Mouse (Mus musculus) heart, embryonic 11.5 days (tissue): ENCODE data around the gene Cbfb. TPM values are rescaled to one million over a fixed set of nuclear protein-coding genes. Genes with fewer than 3 reads are reported as not detected.
A peak's percentile ranks its signal among the peaks of the same experiment; 100 is the strongest.

Source experiments
- ATAC-seq: fragments of 200-750 bp; cut with Nextera tagmentation; replicated peaks from 2 replicates; pipeline ENCODE4 v1.8.0; 2017; ENCODE audit warnings: moderate library complexity; ENCODE audit not compliant: insufficient number of reproducible peaks, low FRiP score, low TSS enrichment
- H3K27ac ChIP-seq: fragments of 300-500 bp; sonication (generic); 2 replicates; pipeline ENCODE4 v1.5.1; 2014; ENCODE audit warnings: mild to moderate bottlenecking, low read depth, low read length
- H3K27me3 ChIP-seq: fragments of 300-500 bp; sonication (generic); 2 replicates; pipeline ENCODE4 v1.6.1; 2014; ENCODE audit warnings: mild to moderate bottlenecking, low read length, mixed read lengths; ENCODE audit not compliant: control insufficient read depth, insufficient read depth
- H3K36me3 ChIP-seq: fragments of 300-500 bp; sonication (generic); 2 replicates; pipeline ENCODE4 v1.6.1; 2014; ENCODE audit warnings: mild to moderate bottlenecking, low read length, moderate library complexity, mixed read lengths; ENCODE audit not compliant: control insufficient read depth, insufficient read depth
- H3K4me1 ChIP-seq: fragments of 300-500 bp; sonication (generic); 2 replicates; pipeline ENCODE4 v1.6.1; 2014; ENCODE audit warnings: low read length; ENCODE audit not compliant: control insufficient read depth, insufficient read depth
- H3K4me2 ChIP-seq: fragments of 300-500 bp; sonication (generic); 2 replicates; pipeline ENCODE4 v1.6.1; 2014; ENCODE audit warnings: mild to moderate bottlenecking, moderate library complexity
- H3K4me3 ChIP-seq: fragments of 300-500 bp; sonication (generic); 2 replicates; pipeline ENCODE4 v1.5.1; 2014; ENCODE audit warnings: low read depth, low read length
- H3K9ac ChIP-seq: fragments of 300-500 bp; sonication (generic); 2 replicates; pipeline ENCODE4 v1.6.1; 2014; ENCODE audit warnings: mild to moderate bottlenecking, low read depth, low read length, moderate library complexity
- H3K9me3 ChIP-seq: fragments of 300-500 bp; sonication (generic); replicated peaks from 2 replicates; pipeline ENCODE4 v1.6.1; 2016; ENCODE audit warnings: low read length; ENCODE audit not compliant: control insufficient read depth
- WGBS: fragments of 180-500 bp; shearing (Covaris S2); extraction: QIAGEN DNeasy Blood & Tissue Kit; methylation state at CpG from one replicate; pipeline ENCODE4 v1.1.7; 2014; ENCODE audit not compliant: insufficient replicate concordance; 5-methylcytosine and 5-hydroxymethylcytosine counted together
- polyA plus RNA-seq: library from polyadenylated mRNA; unstranded; fragments of >200 nt; fragmentation: Nextera tagmentation; extraction: Ambion mirVana; gene quantifications from 2 replicates; pipeline ENCODE4 v1.2.1, GENCODE M21; 2014

Cbfb gene
- polyA plus RNA-seq, 1 experiment from 2014 or later, result 57.2 TPM

- Histone ChIP-seq H3K36me3 (no peaks in the 10 kb centered on the region), H3K9ac (0 out of 2 replicates have a peak overlapping the region, but pooled peaks have one; percentile 10), H3K4me2 (peak overlapping the region; percentile 88), H3K4me1 (peaks cover 16% of the 10 kb centered on the region), H3K9me3 (no peaks in the 10 kb centered on the region), H3K27ac (no peak overlapping the region), H3K27me3 (peaks cover 48% of the 10 kb centered on the region), H3K4me3 (peak overlapping the region; percentile 44)
- no peak for ATAC-seq
- 2% methylated on average over 54 of the region's 55 CpGs for WGBS
Measured at GRCm38 (mm10) chr8:105258911-105259720, 88.6 kb downstream of the Cbfb start.

DNA sequence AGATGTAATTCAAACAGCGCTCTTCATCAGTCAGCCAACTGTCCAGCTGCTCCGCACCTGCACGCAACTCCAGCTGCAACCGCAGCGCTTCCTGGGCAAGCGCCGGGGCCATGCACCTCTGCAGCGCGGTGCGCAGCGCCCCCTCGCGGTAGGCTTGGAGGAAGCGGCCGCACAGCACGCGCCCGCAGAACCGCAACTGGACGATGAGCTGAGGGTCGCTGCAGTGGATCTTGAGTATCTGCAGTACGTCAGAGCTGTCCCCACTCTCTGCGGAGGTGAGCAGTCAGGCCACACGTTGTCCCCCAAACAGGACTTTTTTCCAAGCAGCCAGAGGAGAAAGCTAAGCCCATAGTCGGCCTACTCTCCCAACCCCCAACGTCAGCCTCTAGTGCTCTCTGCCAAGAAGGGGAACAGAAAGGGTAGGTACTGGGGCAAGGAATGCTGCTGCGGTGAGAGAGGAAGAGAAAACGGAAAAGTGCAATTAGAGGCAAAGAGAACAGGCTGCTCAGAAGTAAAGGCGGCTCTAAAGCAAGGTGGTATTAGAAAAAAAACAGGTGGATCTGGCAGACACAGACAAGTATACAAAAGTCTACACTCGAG lies 89.3 kb downstream of the Cbfb start:
- ATAC-seq, result peak; percentile 29; the same call in 1 of the 2 replicates
- 4% methylated on average over 30 of the region's 30 CpGs for WGBS
- H3K4me1 ChIP-seq, result peaks cover 15% of the 10 kb centered on the region
- no peak overlapping the region; the same call in 1 of the 2 replicates for H3K9ac ChIP-seq
- H3K27me3 ChIP-seq, result peaks cover 48% of the 10 kb centered on the region
- H3K36me3 ChIP-seq, result no peaks in the 10 kb centered on the region
- H3K27ac ChIP-seq, result no peak overlapping the region
- H3K4me2 ChIP-seq, result peak overlapping the region; percentile 88
- peak overlapping the region; percentile 44 for H3K4me3 ChIP-seq
- no peaks in the 10 kb centered on the region for H3K9me3 ChIP-seq

- H3K9ac ChIP-seq, result no peak overlapping the region
- H3K4me3 ChIP-seq, result no peak overlapping the region
- H3K36me3 ChIP-seq, result no peaks in the 10 kb centered on the region
- no peaks in the 10 kb centered on the region for H3K9me3 ChIP-seq
- H3K4me1 ChIP-seq, result peaks cover 10% of the 10 kb centered on the region
- H3K27me3 ChIP-seq, result peaks cover 47% of the 10 kb centered on the region
- no peak overlapping the region for H3K4me2 ChIP-seq
- ATAC-seq, result no peak
- H3K27ac ChIP-seq, result no peak overlapping the region
- 67% methylated on average over 7 of the region's 7 CpGs for WGBS
Measured at GRCm38 (mm10) chr8:105260371-105261099, 90.1 kb downstream of the Cbfb start.

- Histone ChIP-seq H3K27me3 (peaks cover 46% of the 10 kb centered on the region), H3K36me3 (no peaks in the 10 kb centered on the region), H3K4me3 (no peak overlapping the region), H3K4me1 (peaks cover 9% of the 10 kb centered on the region; the same call in 1 of the 2 replicates), H3K27ac (no peak overlapping the region), H3K9ac (no peak overlapping the region), H3K9me3 (peaks cover 5% of the 10 kb centered on the region; the same call in 1 of the 2 replicates), H3K4me2 (no peak overlapping the region)
- WGBS, result 75% methylated on average over 12 of the region's 12 CpGs
- ATAC-seq, result no peak
Measured at GRCm38 (mm10) chr8:105261326-105261980, 91.0 kb downstream of the Cbfb start.

DNA sequence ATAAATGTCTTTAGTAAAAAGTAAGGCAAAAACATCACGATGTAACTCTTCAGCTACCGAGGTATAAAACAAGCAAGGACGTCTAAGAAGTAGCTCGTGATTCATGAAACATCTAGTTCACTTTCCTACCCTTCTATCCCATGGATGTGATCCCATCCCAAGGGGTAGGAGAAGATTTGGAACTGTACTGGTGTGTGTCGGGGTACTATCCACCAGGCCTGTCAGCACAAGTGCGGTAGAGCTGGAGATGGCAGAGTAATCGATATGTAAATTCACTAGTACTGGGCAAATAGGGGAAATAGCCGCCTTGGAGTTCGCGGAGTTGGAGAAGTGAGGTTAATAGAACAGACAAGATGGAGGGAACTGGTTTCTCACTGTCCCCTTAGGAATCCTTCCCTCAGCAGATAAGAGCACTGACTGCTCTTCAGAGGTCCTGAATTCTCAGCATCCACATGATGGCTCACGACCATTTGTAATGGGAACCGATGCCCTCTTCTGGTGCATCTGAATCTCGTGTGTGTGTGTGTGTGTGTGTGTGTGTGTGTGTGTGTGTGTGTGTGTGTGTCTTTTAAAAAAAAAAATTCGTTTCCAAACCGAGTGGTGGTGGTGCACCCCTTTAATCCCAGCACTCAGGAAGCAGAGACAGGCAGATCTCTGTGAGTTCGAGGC lies 92.9 kb downstream of the Cbfb start:
- H3K4me1 ChIP-seq, result peaks cover 14% of the 10 kb centered on the region
- H3K4me2 ChIP-seq, result peak overlapping the region; percentile 97; the same call in 1 of the 2 replicates
- WGBS, result 38% methylated on average over 16 of the region's 16 CpGs
- no peak overlapping the region for H3K27ac ChIP-seq
- H3K9ac ChIP-seq, result no peak overlapping the region; the same call in 1 of the 2 replicates
- peaks cover 57% of the 10 kb centered on the region for H3K27me3 ChIP-seq
- no peak for ATAC-seq
- peaks cover 5% of the 10 kb centered on the region; the same call in 1 of the 2 replicates for H3K9me3 ChIP-seq
- peak overlapping the region; percentile 81 for H3K4me3 ChIP-seq
- no peaks in the 10 kb centered on the region for H3K36me3 ChIP-seq

DNA sequence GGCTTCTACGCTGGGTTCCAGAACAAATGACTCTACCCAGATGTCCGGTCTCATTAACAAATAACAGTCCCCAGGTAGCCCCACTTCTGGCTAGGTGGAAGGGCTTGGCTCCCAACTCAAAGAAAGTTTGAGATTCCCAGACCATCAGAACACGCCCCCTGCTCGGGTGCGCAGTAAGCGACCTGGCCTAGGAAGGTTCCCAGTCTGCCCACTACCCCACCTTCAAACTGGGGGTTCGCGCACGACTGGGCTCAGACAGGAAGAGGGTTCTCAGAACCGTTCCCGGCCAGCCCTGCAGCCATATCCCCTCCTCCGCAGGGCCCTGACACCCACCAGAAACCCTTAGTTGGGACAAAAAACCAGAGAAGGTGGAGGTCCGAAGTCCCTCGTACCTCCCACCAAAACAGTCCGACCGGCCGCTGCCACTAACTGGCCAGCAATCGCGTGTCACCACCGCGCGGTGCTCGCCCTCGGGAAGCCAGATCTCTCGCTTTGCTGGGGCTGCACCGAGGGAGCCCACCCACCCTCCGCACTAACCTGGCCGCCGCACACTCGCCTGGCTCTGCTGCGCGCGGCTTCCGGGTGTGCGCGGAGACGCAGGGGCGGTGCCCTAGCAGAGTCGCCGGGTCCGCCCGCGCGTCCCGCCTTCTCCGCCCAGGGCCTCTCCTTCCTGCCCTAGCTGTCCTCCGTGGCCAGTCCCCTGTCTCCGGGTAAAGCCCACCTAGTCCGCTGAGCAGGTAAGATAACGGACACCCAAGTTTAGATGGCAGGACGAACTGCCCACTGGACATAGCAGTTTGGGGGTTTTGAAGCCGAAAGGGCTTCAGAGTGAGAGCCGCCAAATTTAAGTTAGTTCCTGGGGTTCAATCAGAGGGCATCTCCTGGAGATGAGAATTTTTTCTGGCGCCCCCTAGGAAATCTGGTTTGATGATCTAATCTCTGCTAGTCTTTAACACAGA lies 93.8 kb downstream of the Cbfb start, which contains the start of the genes Tradd and Fbxl8:
TSS of gene Tradd (minus strand) at position 586 of the 959 bp plus-strand sequence.
TSS of gene Fbxl8 (plus strand) at position 625 of the 959 bp plus-strand sequence.
- WGBS, result 1% methylated on average over 54 of the region's 54 CpGs

DNA sequence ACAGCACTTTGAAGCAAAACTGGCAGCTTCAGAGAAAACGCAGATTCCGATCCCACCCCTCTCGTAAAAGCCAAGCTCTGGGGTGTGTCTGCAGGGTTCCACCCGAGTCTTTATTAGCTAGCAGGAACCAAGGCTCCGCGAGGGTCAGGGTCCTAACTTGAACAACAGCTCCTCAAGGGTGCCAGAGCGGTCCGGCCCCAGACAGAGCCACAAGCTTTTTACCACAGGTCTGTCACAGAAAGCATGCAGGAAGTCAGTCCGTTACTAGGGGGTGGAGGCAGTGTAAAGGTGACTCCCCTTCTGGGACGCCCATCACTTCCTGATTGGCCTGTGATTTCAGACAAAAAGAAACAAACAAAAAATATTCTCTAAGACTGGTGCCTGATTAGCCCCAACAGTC lies 94.7 kb downstream of the Cbfb start:
- H3K27ac ChIP-seq, result no peak overlapping the region
- peaks cover 19% of the 10 kb centered on the region for H3K4me1 ChIP-seq
- WGBS, result 17% methylated on average over 10 of the region's 10 CpGs
- H3K9ac ChIP-seq, result peak overlapping the region; percentile 76; the same call in 1 of the 2 replicates
- peaks cover 58% of the 10 kb centered on the region for H3K27me3 ChIP-seq
- H3K36me3 ChIP-seq, result no peaks in the 10 kb centered on the region
- ATAC-seq, result no peak
- H3K4me2 ChIP-seq, result peak overlapping the region; percentile 97
- peak overlapping the region; percentile 81 for H3K4me3 ChIP-seq
- peaks cover 5% of the 10 kb centered on the region; the same call in 1 of the 2 replicates for H3K9me3 ChIP-seq

More for the DNA sequence above, 93.8 kb downstream of the Cbfb start, which contains the start of the genes Tradd and Fbxl8:
- Histone ChIP-seq H3K27ac (no peak within 1 kb of the TSS), H3K27me3 (peaks cover 57% of the 10 kb centered on the region), H3K4me3 (peak within 1 kb of the TSS; percentile 81), H3K9ac (peak within 1 kb of the TSS; percentile 76), H3K4me1 (peaks cover 13% of the 10 kb centered on the region), H3K36me3 (no peaks in the 10 kb centered on the region), H3K4me2 (peak within 1 kb of the TSS; percentile 97), H3K9me3 (peaks cover 5% of the 10 kb centered on the region; the same call in 1 of the 2 replicates)
- peak; percentile 73 for ATAC-seq
